Mouse (Mus musculus) neural tube, embryonic 13.5 days (tissue): ENCODE measurements around the gene Cyp2e1. TPM values are rescaled to one million over a fixed set of nuclear protein-coding genes. Genes with fewer than 3 reads are reported as not detected.

ENCODE experiments used
- ATAC-seq: fragments of 200-750 bp; cut with Nextera tagmentation; 2 replicates; pipeline ENCODE4 v1.8.0; 2017; ENCODE audit warnings: low read depth, mild to moderate bottlenecking, moderate TSS enrichment, moderate library complexity
- H3K27ac ChIP-seq: fragments of 300-500 bp; sonication (generic); replicated peaks from 2 replicates; pipeline ENCODE4 v1.5.1; 2015; ENCODE audit warnings: moderate library complexity, mild to moderate bottlenecking, inconsistent platforms
- H3K27me3 ChIP-seq: fragments of 300-500 bp; sonication (generic); 2 replicates; pipeline ENCODE4 v1.6.1; 2015; ENCODE audit warnings: mild to moderate bottlenecking, inconsistent platforms
- H3K36me3 ChIP-seq: fragments of 300-500 bp; sonication (generic); 2 replicates; pipeline ENCODE4 v1.6.1; 2015; ENCODE audit warnings: mild to moderate bottlenecking, inconsistent platforms
- H3K4me1 ChIP-seq: fragments of 300-500 bp; sonication (generic); replicated peaks from 2 replicates; pipeline ENCODE4 v1.6.1; 2015; ENCODE audit warnings: inconsistent platforms
- H3K4me2 ChIP-seq: fragments of 300-500 bp; sonication (generic); 2 replicates; pipeline ENCODE4 v1.6.1; 2015; ENCODE audit warnings: inconsistent platforms, mild to moderate bottlenecking, moderate library complexity
- H3K4me3 ChIP-seq: fragments of 300-500 bp; sonication (generic); 2 replicates; pipeline ENCODE4 v1.5.1; 2015; ENCODE audit warnings: mild to moderate bottlenecking, inconsistent platforms
- H3K9ac ChIP-seq: fragments of 300-500 bp; sonication (generic); 2 replicates; pipeline ENCODE4 v1.6.1; 2015; ENCODE audit warnings: moderate library complexity, mild to moderate bottlenecking, inconsistent platforms
- H3K9me3 ChIP-seq: fragments of 300-500 bp; sonication (generic); 2 replicates; pipeline ENCODE4 v1.6.1; 2016; ENCODE audit warnings: inconsistent platforms
- WGBS: fragments of 180-500 bp; shearing (Covaris S2); methylation state at CpG from one replicate; pipeline ENCODE4 v1.1.7; 2015; 5-methylcytosine and 5-hydroxymethylcytosine counted together
- polyA plus RNA-seq: library from polyadenylated mRNA; unstranded; fragments of >200 nt; fragmentation: Nextera tagmentation; extraction: Ambion mirVana; gene quantifications from 2 replicates; pipeline ENCODE4 v1.2.1, GENCODE M21; 2015

Cyp2e1 gene
- polyA plus RNA-seq, 1 experiment from 2014 or later: not detected

GRCm38 (mm10) chr7:140820173-140820572, 56.6 kb downstream of the Cyp2e1 start:
- ATAC-seq: no peak
- H3K4me2 ChIP-seq: peak overlapping the region; percentile 66

GRCm38 (mm10) chr7:140821305-140821652, 57.7 kb downstream of the Cyp2e1 start:
- peaks cover 18% of the 10 kb centered on the region for H3K4me1 ChIP-seq
- H3K4me2 ChIP-seq: peak overlapping the region; percentile 66
- H3K27ac ChIP-seq: peak overlapping the region; percentile 90
- ATAC-seq: peak; percentile 68
- H3K4me3 ChIP-seq: peak overlapping the region; percentile 64
- peak overlapping the region; percentile 78 for H3K9ac ChIP-seq
- WGBS: 45% methylated on average over 5 of the region's 5 CpGs
- 0 out of 2 replicates have a peak, but pooled peaks cover 4% of the 10 kb centered on the region for H3K27me3 ChIP-seq
- H3K36me3 ChIP-seq: peaks cover 11% of the 10 kb centered on the region
- no peaks in the 10 kb centered on the region for H3K9me3 ChIP-seq

More at GRCm38 (mm10) chr7:140820173-140820572, 56.6 kb downstream of the Cyp2e1 start:
- no peak overlapping the region for H3K27ac ChIP-seq
- H3K9me3 ChIP-seq: no peaks in the 10 kb centered on the region
- H3K27me3 ChIP-seq: 0 out of 2 replicates have a peak, but pooled peaks cover 4% of the 10 kb centered on the region
- H3K4me3 ChIP-seq: 0 out of 2 replicates have a peak overlapping the region, but pooled peaks have one; percentile 5
- 48% methylated on average over 4 of the region's 4 CpGs for WGBS
- peaks cover 11% of the 10 kb centered on the region for H3K36me3 ChIP-seq
- H3K9ac ChIP-seq: no peak overlapping the region
- H3K4me1 ChIP-seq: peaks cover 18% of the 10 kb centered on the region

- Histone ChIP-seq H3K27me3 (0 out of 2 replicates have a peak, but pooled peaks cover 4% of the 10 kb centered on the region), H3K4me1 (peaks cover 18% of the 10 kb centered on the region), H3K4me2 (peak within 1 kb of the TSS; percentile 66), H3K9ac (peak within 1 kb of the TSS; percentile 78), H3K27ac (peak within 1 kb of the TSS; percentile 90), H3K9me3 (no peaks in the 10 kb centered on the region), H3K4me3 (peak within 1 kb of the TSS; percentile 64), H3K36me3 (peaks cover 11% of the 10 kb centered on the region)
- ATAC-seq: peak; percentile 93
- WGBS: 2% methylated on average over 21 of the region's 21 CpGs
Measured at GRCm38 (mm10) chr7:140821653-140822329, 58.3 kb downstream of the Cyp2e1 start, which contains the start of gene Zfp941. Zfp941 (minus strand) TSS chr7:140822178.

GRCm38 (mm10) chr7:140822731-140823130, 59.2 kb downstream of the Cyp2e1 start:
- H3K9ac ChIP-seq: no peak overlapping the region
- H3K27ac ChIP-seq: no peak overlapping the region
- WGBS: 87% methylated on average over 4 of the region's 4 CpGs
- no peaks in the 10 kb centered on the region for H3K9me3 ChIP-seq
- no peak overlapping the region for H3K4me2 ChIP-seq
- 0 out of 2 replicates have a peak, but pooled peaks cover 4% of the 10 kb centered on the region for H3K27me3 ChIP-seq
- H3K4me3 ChIP-seq: no peak overlapping the region
- peaks cover 5% of the 10 kb centered on the region for H3K36me3 ChIP-seq
- no peak for ATAC-seq
- peaks cover 18% of the 10 kb centered on the region for H3K4me1 ChIP-seq

Other genes with a start within 250 kb of the Cyp2e1 start
- not detected in 2 replicates for gene Olfr538, start 195.9 kb upstream of the Cyp2e1 start, polyA plus RNA-seq
- not detected in 2 replicates for gene Olfr46, start 162.5 kb upstream of the Cyp2e1 start, polyA plus RNA-seq
- gene Olfr61, start 134.8 kb upstream of the Cyp2e1 start, polyA plus RNA-seq: not detected in 2 replicates
- not detected in 2 replicates for gene Olfr53, start 117.3 kb upstream of the Cyp2e1 start, polyA plus RNA-seq
- 0.07 TPM in 1 of 2 replicates, not detected in the other for gene Olfr539, start 103.8 kb upstream of the Cyp2e1 start, polyA plus RNA-seq
- not detected in 2 replicates for gene Olfr45, start 81.8 kb upstream of the Cyp2e1 start, polyA plus RNA-seq
- gene Olfr541, start 66.5 kb upstream of the Cyp2e1 start, polyA plus RNA-seq: not detected in 2 replicates
- gene Syce1, start 24.1 kb downstream of the Cyp2e1 start, polyA plus RNA-seq: 0.13 and 0.41 TPM in 2 replicates
- 21.5 and 24.8 TPM in 2 replicates for gene Zfp941, start 58.4 kb downstream of the Cyp2e1 start, polyA plus RNA-seq
- gene Urah, start 71.3 kb downstream of the Cyp2e1 start, polyA plus RNA-seq: not detected in 2 replicates
- gene Scgb1c1, start 81.8 kb downstream of the Cyp2e1 start, polyA plus RNA-seq: not detected in 2 replicates
- not detected in 2 replicates for gene Odf3, start 84.1 kb downstream of the Cyp2e1 start, polyA plus RNA-seq
- gene Gm45785, start 92.6 kb downstream of the Cyp2e1 start, polyA plus RNA-seq: 1.4 TPM in 1 of 2 replicates, not detected in the other
- gene Ric8a, start 93.2 kb downstream of the Cyp2e1 start, polyA plus RNA-seq: 99.1 and 107 TPM in 2 replicates
- gene Bet1l, start 93.8 kb downstream of the Cyp2e1 start, polyA plus RNA-seq: 42.4 and 48.1 TPM in 2 replicates
- gene Psmd13, start 118.2 kb downstream of the Cyp2e1 start, polyA plus RNA-seq: 258 and 283 TPM in 2 replicates
- 42.3 and 46.8 TPM in 2 replicates for gene Sirt3, start 118.6 kb downstream of the Cyp2e1 start, polyA plus RNA-seq
- 0.91 TPM in 1 of 2 replicates, not detected in the other for gene Cox8b, start 136.7 kb downstream of the Cyp2e1 start, polyA plus RNA-seq
- 0.10 and 0.18 TPM in 2 replicates for gene Nlrp6, start 157.2 kb downstream of the Cyp2e1 start, polyA plus RNA-seq
- gene Pgghg, start 177.7 kb downstream of the Cyp2e1 start, polyA plus RNA-seq: 7.6 and 8.2 TPM in 2 replicates
- 1.4 and 2.1 TPM in 2 replicates for gene Ifitm5, start 186.6 kb downstream of the Cyp2e1 start, polyA plus RNA-seq
- gene Gm45717, start 192.2 kb downstream of the Cyp2e1 start, polyA plus RNA-seq: not detected in 2 replicates
- gene Ifitm2, start 192.2 kb downstream of the Cyp2e1 start, polyA plus RNA-seq: 271 and 311 TPM in 2 replicates
- gene Ifitm1, start 203.5 kb downstream of the Cyp2e1 start, polyA plus RNA-seq: 20.3 and 26.7 TPM in 2 replicates
- gene Ifitm3, start 247.0 kb downstream of the Cyp2e1 start, polyA plus RNA-seq: 35.9 and 40.0 TPM in 2 replicates